Mouse (Mus musculus): Measurements from ENCODE around the gene Fdx1l.

DNA sequence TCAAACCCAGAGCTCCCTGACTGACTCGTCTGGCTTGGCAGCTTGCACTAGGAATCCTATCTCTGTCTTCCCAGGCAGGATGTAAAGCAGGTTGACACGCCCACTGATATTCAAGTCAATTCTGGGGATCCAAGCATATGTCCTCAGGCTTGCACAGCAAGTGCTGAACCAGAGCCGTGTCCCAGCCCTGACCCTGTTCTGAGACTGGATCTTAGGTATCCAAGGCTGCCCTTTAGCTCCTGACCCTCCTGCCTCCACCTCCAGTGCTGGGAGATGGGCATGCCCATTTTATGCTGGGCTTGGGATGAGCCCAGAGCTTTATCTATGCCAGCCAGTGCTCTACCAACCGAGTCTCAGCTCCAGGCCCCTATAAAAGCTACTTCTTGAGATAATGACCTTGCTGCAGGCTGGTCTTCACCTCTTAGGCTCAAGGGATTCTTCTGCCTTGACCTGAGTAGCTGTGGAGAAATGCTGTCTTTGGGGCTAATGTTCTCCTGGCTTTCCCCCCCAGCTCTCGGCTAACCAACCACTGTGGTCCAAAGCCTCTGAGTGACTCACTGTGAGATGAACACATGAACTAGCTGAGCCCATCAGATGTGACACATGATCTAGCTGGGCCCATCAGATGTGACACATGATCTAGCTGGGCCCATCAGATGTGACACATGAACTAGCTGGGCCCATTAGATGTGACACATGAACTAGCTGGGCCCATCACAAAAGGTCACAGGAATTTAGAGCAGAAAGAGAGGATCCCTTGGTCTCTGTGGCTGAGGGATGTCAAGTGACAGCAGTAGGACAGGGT lies 32.5 kb upstream of the Fdx1l start:
- peak; percentile 13; the same call in 1 of the 3 replicates for TF ChIP-seq TAL1 (IDR thresholded peaks at IDR 0.05; ENCODE audit: low read length)
- no peak; the same call in none of the 2 replicates for TF ChIP-seq GATA1 (IDR thresholded peaks at IDR 0.05; ENCODE audit: low read length)

Data from erythroblast, embryonic 14.5 days (primary cell).